Mouse (Mus musculus) embryonic facial prominence, embryonic 11.5 days (tissue): ENCODE measurements at regions not wholly inside any gene's neighbourhood (a gene's known extent, or its start where the extent isn't known, plus 50 kb on each side); places are given as distances from the start of the nearest gene placed in this dataset.

ENCODE experiments used
- ATAC-seq: fragments of 200-750 bp; cut with Nextera tagmentation; replicated peaks from 2 replicates; pipeline ENCODE4 v1.8.0; 2017; ENCODE audit warnings: low read depth; ENCODE audit not compliant: insufficient number of reproducible peaks, low FRiP score, low TSS enrichment
- DNase-seq: peaks from one replicate; pipeline ENCODE4 v3.0.0-alpha.2; 2015; ENCODE audit warnings: low spot score
- H3K27ac ChIP-seq: fragments of 300-500 bp; sonication (generic); replicated peaks from 2 replicates; pipeline ENCODE4 v1.5.1; 2014; ENCODE audit warnings: mild to moderate bottlenecking, low read depth, low read length, control low read depth
- H3K27me3 ChIP-seq: fragments of 300-500 bp; sonication (generic); 2 replicates; pipeline ENCODE4 v1.6.1; 2014; ENCODE audit warnings: mild to moderate bottlenecking, low read length, moderate library complexity, mixed read lengths; ENCODE audit not compliant: control insufficient read depth, insufficient read depth
- H3K36me3 ChIP-seq: fragments of 300-500 bp; sonication (generic); replicated peaks from 2 replicates; pipeline ENCODE4 v1.6.1; 2014; ENCODE audit warnings: low read depth, mild to moderate bottlenecking, low read length, moderate library complexity, mixed read lengths; ENCODE audit not compliant: control insufficient read depth, insufficient read depth
- H3K4me1 ChIP-seq: fragments of 300-500 bp; sonication (generic); 2 replicates; pipeline ENCODE4 v1.6.1; 2014; ENCODE audit warnings: low read length, mixed read lengths; ENCODE audit not compliant: control insufficient read depth, insufficient read depth
- H3K4me2 ChIP-seq: fragments of 300-500 bp; sonication (generic); 2 replicates; pipeline ENCODE4 v1.6.1; 2014; ENCODE audit warnings: low read depth, mild to moderate bottlenecking, control low read depth, low read length, moderate library complexity
- H3K4me3 ChIP-seq: fragments of 300-500 bp; sonication (generic); 2 replicates; pipeline ENCODE4 v1.5.1; 2014; ENCODE audit warnings: low read depth, low read length, control low read depth
- H3K9ac ChIP-seq: fragments of 300-500 bp; sonication (generic); replicated peaks from 2 replicates; pipeline ENCODE4 v1.6.1; 2014; ENCODE audit warnings: mild to moderate bottlenecking, control low read depth, low read length
- H3K9me3 ChIP-seq: fragments of 300-500 bp; sonication (generic); replicated peaks from 2 replicates; pipeline ENCODE4 v1.6.1; 2016; ENCODE audit warnings: mild to moderate bottlenecking, low read length, inconsistent platforms, mixed read lengths; ENCODE audit not compliant: control insufficient read depth
- WGBS: fragments of 180-500 bp; shearing (Covaris S2); extraction: QIAGEN DNeasy Blood & Tissue Kit; methylation state at CpG from one replicate; pipeline ENCODE4 v1.1.7; 2014; 5-methylcytosine and 5-hydroxymethylcytosine counted together

DNA sequence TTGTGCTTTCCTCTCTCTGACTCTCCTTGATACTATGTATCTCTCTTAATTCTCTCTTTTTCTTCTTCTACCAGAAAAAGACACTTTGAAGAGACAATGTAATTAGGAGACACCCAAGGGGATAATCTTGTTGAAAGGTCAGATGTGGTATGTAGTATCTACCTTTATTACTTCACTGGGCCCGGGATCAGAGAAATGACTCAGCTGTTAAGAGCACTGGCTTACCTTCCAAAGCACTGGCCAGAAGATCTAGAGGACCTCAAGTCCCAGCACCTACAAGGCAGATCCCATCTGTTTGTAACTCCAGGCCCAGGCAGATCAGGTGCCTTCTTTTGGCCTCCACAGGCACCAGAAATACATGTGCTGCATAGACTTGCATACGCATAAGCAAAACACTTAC is 127.8 kb upstream of the Cdkn2b start:
- DNase-seq: no peak
- Histone ChIP-seq H3K4me2 (no peak overlapping the region), H3K27ac (no peak overlapping the region), H3K9me3 (no peaks in the 10 kb centered on the region), H3K36me3 (no peaks in the 10 kb centered on the region), H3K9ac (no peak overlapping the region), H3K27me3 (no peaks in the 10 kb centered on the region), H3K4me3 (no peak overlapping the region), H3K4me1 (no peaks in the 10 kb centered on the region)
- ATAC-seq: no peak
- 94% methylated on average over 2 of the region's 2 CpGs for WGBS

DNA sequence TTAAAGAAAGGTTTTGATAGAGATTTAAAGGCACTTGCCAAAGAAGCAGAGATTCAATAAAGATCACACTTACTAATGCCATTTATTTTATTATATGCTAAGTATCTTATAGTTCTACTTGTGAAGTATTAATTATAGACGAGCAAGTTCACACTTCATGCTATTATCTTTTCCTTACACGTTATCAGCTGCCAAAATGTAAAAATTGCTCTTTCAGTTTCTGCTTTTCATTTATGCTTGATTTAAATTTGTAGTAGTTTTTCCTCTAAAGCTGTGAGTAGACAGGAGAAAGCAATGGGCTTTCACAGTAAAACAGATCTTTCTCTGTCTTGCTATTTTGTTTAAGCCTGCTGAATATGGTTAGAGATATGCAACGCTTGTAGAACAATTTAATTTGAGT is 125.9 kb upstream of the Cdkn2b start:
- WGBS: 91% methylated on average over 3 of the region's 3 CpGs
- no peak overlapping the region for H3K4me2 ChIP-seq
- no peaks in the 10 kb centered on the region for H3K36me3 ChIP-seq
- no peaks in the 10 kb centered on the region for H3K4me1 ChIP-seq
- H3K27ac ChIP-seq: no peak overlapping the region
- H3K9me3 ChIP-seq: no peaks in the 10 kb centered on the region
- H3K4me3 ChIP-seq: no peak overlapping the region
- ATAC-seq (no peak), DNase-seq (no peak)
- H3K9ac ChIP-seq: no peak overlapping the region
- H3K27me3 ChIP-seq: no peaks in the 10 kb centered on the region

DNA sequence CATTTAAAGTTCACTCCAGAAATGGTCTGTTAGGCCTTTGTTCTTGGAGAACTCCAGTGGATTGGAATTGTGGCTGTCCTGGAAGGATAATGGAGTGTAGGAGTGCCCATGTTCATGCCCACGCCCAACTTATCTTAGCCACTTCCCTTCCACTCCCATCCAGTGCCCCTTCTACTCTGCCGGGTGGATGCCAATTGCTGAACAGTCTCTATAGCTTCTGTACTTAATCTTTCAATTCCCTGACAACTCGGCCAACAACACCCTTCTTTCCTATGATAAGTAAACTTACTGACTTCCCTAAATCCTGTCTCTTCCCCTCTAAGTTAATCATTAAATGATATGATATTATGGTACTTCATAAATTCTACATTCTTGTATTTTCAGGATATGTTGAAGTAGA is 123.3 kb upstream of the Cdkn2b start:
- Histone ChIP-seq H3K27me3 (no peaks in the 10 kb centered on the region), H3K9ac (no peak overlapping the region), H3K36me3 (no peaks in the 10 kb centered on the region), H3K4me3 (no peak overlapping the region), H3K27ac (no peak overlapping the region), H3K4me1 (no peaks in the 10 kb centered on the region), H3K9me3 (no peaks in the 10 kb centered on the region), H3K4me2 (no peak overlapping the region)
- ATAC-seq (no peak), DNase-seq (no peak)
- 84% methylated on average over 3 of the region's 3 CpGs for WGBS

DNA sequence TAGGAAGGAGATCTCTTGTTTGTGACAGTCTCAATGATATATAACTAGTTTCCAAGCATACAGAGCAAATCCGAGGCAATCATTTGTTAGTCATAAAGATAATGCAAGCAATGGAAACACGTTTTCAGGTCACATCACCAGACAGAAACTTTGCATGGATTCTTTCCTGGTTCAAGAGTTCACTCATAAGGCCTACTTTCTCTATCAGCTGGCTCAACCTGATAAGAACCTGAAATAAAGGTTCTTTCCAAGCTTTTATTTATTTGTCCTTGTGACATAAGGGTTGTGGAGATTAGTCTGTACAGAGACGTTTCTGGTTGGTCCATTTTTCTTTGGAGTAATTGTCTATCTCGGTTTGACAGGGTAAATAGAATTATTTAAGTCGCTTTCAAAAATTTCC is 122.7 kb upstream of the Cdkn2b start:
- no peak for DNase-seq
- 74% methylated on average over 5 of the region's 5 CpGs for WGBS
- Histone ChIP-seq H3K36me3 (no peaks in the 10 kb centered on the region), H3K4me1 (no peaks in the 10 kb centered on the region), H3K27ac (no peak overlapping the region), H3K9me3 (no peaks in the 10 kb centered on the region), H3K4me2 (no peak overlapping the region), H3K9ac (no peak overlapping the region), H3K27me3 (no peaks in the 10 kb centered on the region), H3K4me3 (no peak overlapping the region)
- ATAC-seq: no peak

DNA sequence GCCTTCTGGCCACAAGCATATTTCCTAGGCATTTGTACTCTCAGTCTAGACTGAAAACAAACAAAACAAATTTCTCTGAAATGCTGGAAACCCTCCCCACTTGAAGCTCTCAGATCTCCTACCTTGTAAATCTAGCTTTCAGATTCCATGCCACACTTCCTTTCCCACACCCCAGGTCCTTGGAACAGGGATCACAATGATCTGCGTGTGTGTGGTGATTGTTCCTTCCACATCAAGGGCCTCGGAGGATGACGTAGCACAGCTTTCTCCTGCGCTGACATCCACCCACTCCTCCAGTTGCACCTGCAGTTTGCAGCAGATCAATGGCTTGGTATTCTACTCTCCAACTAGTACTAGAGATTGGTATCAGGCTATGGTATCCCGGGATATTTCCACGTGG is 120.7 kb upstream of the Cdkn2b start:
- H3K4me3 ChIP-seq: no peak overlapping the region
- H3K4me2 ChIP-seq: no peak overlapping the region
- no peaks in the 10 kb centered on the region for H3K9me3 ChIP-seq
- ATAC-seq: no peak
- H3K4me1 ChIP-seq: no peaks in the 10 kb centered on the region
- DNase-seq: no peak
- no peaks in the 10 kb centered on the region for H3K27me3 ChIP-seq
- H3K27ac ChIP-seq: no peak overlapping the region
- H3K9ac ChIP-seq: no peak overlapping the region
- WGBS: 85% methylated on average over 6 of the region's 6 CpGs
- H3K36me3 ChIP-seq: no peaks in the 10 kb centered on the region

DNA sequence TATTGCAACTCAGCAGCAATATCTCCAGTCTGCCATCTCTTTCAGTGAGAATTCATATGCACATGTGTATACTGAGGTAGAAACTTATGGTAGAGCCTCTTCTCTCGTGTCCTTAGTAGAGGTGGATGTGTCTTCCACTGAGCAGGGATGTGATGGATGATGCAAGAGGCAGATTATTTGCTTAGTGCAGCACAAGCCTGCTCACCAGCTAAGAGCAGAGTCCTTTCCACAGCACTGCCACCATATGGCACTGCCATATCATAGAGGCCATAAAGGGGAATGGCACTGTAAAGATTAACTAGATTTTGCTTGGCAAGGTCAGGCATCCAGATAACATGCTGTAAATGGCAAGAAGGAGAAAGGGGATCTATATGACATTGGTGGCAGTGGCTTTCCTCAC is 117.6 kb upstream of the Cdkn2b start:
- Histone ChIP-seq H3K27me3 (no peaks in the 10 kb centered on the region), H3K9ac (no peak overlapping the region)
- 75% methylated on average over 1 of the region's 1 CpGs for WGBS

DNA sequence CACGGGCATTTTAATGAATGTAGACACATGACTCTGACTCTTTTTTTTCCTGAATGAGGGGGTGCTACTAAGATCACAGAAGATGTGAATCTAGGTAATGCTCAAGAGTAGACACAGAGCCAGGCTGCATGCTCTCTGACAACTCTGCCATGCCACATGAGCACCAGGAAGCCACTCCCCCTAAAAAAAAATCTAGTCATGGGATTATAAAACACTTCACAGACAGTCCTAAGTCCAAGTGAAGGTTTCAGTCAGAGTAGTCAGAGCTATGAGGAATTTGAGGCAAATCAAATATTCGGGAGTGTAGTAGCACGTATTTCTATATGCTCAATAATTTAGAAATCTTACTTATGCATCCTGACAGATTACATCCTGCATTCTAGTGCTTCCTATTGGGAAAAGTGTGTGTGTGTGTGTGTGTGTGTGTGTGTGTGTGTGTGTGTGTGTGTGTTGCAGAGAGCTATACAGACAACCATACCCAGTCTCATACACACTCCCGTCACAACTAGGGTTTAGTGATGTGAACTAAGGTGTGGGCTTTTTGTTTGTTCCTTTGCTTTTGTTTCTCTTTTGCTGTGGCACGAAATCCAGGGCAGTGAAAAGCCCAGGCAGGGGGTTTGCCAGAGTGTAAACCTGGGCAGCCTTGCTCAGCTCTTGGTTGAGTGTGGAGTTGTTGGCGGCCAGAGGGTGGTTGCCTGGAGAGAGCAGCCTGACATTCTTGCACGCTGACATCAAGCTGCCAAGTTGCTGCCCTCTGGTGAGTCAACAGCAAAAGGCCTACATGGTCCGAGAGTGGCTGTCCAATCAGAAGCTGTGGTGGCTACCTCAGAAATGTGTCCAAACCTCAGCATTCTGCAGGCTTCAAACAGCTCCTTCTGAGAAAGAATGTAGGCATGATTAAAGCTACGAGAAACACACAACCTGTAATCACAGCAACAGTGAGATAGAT is 116.8 kb upstream of the Cdkn2b start:
- H3K4me2 ChIP-seq: no peak overlapping the region
- no peak overlapping the region for H3K4me3 ChIP-seq
- H3K9me3 ChIP-seq: no peaks in the 10 kb centered on the region
- H3K36me3 ChIP-seq: no peaks in the 10 kb centered on the region
- H3K9ac ChIP-seq: no peak overlapping the region
- no peak overlapping the region for H3K27ac ChIP-seq
- DNase-seq (peak; percentile 30), ATAC-seq (no peak)
- no peaks in the 10 kb centered on the region for H3K4me1 ChIP-seq
- WGBS: 52% methylated on average over 9 of the region's 9 CpGs
- H3K27me3 ChIP-seq: no peaks in the 10 kb centered on the region

More for the DNA sequence above, 117.6 kb upstream of the Cdkn2b start:
- Histone ChIP-seq H3K4me3 (no peak overlapping the region), H3K4me1 (no peaks in the 10 kb centered on the region), H3K27ac (no peak overlapping the region), H3K4me2 (no peak overlapping the region), H3K36me3 (no peaks in the 10 kb centered on the region), H3K9me3 (no peaks in the 10 kb centered on the region)
- ATAC-seq (no peak), DNase-seq (no peak)

DNA sequence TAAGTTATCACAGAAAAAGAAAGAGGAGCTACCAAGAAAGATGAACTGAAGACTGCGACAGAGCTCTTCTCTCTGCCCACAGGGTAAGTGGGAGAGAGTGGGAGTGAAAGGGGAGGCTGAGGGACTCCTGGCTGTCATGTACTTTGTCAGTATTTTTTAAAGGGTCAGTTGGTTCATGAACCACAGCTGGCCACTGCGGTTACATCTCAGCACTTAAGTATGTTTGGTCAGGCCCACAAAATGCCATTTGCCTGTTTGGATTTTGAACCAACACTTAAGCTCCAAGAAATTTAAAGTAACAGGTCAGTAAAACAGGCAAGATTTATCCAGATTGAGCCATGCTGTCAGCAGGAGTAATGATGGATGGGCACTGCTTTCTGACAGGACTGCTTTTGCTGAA is 115.1 kb upstream of the Cdkn2b start:
- DNase-seq (no peak), ATAC-seq (no peak)
- no peaks in the 10 kb centered on the region for H3K4me1 ChIP-seq
- H3K4me2 ChIP-seq: no peak overlapping the region
- no peaks in the 10 kb centered on the region for H3K36me3 ChIP-seq
- no peak overlapping the region for H3K4me3 ChIP-seq
- WGBS: 67% methylated on average over 2 of the region's 2 CpGs
- no peak overlapping the region for H3K9ac ChIP-seq
- no peaks in the 10 kb centered on the region for H3K27me3 ChIP-seq
- H3K27ac ChIP-seq: no peak overlapping the region
- no peaks in the 10 kb centered on the region for H3K9me3 ChIP-seq
